Mouse (Mus musculus) c-Kit-positive CD71-positive TER-119-negative erythroid progenitor cells, embryonic 14.5 days (primary cell): ENCODE data around the gene Pik3ca.

Source experiments
- DNase-seq: peaks from one replicate; pipeline ENCODE4 v3.0.0-alpha.2; 2013; ENCODE audit warnings: low read depth

Pik3ca gene

DNA sequence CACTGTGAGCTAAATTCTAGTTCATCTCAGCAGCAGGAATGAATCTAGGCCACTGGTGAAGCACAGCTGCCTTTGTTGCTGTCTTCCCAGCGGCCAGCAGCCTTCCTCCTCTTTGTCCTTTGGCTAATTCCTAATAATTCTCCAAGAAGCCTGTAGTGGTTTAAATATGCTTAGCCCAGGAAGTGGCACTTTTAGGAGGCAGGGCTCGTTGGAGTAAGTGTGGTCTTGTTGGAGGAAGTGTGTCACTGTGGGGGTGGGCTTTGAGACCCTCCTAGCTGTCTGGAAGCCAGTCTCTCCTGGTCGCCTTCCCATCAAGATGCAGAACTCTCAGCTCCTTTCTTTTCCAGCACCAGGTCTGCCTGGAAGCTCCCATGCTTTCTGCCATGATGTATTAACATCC lies 108.4 kb downstream of the Pik3ca start:
- DNase-seq = no peak

DNA sequence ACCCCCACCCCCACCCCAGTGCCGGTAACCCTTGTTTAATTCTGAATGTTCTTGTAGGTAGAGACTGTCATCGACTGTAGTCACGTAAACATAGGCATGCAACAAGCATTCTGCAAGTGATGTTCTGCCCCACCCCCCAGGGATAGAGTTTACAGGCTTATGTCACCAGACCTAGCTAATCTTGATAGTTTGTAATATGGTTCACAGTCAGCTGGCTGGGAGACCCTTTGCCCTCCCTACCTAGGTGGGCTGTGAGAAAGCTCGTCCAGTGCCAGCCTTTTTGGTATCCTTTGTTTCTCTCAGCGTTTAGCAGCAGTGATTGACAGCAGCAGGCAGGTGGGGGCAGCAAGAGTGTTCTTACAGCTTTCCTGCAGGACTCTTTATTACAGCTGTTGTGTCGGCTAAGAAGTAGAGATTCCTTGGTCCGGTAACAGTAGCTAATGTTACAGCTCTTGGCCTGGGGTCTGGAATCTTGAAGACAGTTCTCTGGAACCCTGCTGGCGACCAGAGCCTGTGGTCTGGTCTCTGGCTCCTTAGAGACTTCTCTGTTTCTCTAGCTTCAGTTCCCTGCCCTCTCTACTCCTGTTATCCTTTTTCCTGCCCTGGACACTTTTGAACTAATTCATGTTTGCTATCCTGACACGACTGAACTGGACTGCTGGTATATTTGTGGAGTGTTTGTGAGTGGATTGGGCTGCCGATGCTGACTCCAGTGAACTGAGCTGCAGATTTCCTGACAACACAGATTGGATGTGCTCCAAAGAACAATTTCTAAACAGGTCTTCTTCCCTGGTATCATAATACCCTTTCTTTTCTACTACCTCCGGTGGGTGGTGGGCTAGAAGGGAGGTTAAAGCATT lies 109.1 kb downstream of the Pik3ca start:
- DNase-seq = no peak

DNA sequence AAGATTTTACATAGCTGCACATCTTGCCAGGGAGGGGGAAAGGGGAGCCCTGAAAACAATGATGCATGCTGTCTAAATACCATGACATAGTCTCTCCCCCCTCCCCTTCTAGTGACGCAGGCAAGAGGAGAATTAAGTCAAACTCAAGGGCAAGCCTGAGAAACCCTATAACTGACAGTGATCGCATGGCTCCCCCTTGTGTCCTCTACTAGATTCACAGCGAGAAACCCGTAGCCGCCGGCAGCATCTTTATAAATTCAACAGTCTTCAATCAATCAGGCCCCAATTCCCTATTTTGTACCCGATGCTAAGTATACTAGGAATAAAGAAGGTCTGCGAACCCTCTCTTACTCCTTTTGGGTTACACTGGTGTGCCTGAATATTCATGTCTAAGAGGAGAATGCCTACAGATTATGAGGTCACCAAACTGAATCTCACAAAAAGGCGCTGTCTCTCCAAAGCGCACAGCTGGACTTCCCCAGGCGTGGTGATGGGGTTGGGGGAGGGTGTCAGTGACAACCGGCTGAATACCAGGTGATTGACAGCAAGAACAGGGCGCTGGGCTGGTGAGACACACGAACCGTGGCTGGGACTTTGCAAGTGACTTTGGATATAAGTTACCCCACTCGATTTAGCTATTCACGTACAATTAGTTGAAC lies 111.3 kb downstream of the Pik3ca start:
- DNase-seq = peak; percentile 71

DNA sequence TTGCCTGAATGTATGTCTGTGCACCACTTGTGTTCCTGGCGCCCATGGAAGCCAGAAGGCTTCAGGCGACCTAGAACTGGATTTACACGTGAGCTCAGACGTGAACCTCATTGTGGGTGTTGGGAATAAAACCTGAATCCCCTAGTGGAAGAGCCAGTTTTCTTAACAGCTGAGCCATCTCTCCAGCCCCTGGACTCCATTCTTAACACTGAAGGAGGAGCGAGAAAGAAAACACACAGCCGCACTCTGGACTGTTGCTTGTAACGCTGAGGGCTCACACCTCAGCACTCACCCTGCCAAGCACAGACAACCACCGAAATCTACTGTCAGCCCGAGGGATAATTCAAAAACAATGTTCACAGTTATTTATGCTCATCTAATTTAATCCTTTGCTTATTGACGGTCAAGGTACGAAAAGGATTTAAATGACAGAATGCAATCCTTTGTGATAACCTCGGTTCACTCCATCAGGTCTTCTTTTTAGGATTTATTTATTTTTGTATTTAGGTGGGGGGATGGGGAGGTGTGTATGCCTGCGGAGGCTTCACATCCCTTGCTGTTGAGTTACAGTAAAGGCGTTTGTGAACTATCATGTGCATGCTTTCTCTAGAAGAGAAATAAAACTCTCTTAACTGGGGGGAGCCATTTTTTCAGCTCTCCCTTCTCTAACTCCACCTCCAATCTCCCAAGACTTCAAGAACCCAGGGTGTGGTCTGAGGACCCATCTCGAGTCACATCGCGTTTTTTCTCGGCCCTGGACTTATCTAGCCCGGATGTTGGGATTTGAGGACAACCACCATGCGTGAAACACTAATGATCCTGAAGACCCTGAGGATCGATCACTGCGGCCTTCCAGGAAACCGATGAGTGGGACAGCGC lies 112.3 kb downstream of the Pik3ca start, which contains the start of gene Zfp639:
Zfp639 (plus strand) TSS at position 764 of the 879 bp plus-strand sequence.
- peak; percentile 14 for DNase-seq

DNA sequence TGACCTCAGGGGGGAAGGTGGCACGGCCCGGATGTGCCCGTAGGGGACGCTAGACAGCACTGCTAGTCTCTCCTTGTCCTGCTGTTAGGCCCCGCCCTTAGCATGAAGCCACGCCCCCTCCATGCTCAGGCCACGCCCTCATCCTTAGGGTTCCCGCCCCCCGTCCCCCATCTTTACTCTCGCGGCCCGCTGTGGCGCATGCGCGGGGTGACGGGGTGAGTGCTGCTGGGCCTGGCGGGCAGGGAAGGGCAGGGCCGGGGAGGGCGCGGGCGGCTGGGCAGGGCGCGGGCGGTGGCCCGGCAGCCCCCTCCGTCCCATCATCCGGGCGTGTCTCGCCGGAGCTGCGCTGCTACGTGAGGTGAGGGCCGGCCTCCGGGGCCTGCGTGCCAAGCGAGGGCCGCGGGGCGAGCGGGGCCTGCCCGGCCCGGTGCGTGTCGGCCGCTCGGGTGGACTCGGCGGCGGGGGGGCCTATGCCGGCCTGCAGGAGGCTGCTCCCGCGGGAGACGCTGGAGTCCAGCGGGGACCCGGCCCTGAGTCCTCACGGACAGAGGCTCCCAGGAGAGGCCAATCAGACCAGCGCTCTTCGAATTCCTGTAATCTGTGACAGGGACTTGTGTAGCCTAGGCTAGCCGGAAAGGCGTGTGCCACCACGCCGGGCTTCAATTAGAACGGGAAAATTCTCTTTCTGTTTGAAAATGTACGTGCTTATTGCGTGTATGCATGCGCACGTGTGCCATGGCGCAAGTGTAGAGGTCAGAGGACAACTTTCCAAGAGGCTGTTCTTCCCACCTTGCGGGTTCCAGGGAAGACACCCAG lies 113.1 kb downstream of the Pik3ca start:
- peak; percentile 90 for DNase-seq

DNA sequence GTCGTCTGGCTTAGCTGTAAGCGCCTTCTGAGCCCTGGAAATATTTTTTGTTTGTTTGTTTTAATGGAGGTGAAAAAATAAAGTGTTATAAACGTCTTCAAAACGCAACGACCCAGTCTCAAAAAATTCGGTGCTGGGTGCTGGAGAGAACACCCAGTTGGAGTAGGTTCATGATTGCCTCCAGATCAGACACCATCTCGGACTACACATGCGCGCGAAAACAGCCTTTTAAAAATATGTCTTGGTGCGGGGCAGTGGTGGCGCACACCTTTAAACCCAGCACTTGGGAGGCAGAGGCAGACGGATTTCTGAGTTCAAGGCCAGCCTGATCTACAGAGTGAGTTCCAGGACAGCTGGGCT lies 113.7 kb downstream of the Pik3ca start:
- DNase-seq = peak; percentile 42

DNA sequence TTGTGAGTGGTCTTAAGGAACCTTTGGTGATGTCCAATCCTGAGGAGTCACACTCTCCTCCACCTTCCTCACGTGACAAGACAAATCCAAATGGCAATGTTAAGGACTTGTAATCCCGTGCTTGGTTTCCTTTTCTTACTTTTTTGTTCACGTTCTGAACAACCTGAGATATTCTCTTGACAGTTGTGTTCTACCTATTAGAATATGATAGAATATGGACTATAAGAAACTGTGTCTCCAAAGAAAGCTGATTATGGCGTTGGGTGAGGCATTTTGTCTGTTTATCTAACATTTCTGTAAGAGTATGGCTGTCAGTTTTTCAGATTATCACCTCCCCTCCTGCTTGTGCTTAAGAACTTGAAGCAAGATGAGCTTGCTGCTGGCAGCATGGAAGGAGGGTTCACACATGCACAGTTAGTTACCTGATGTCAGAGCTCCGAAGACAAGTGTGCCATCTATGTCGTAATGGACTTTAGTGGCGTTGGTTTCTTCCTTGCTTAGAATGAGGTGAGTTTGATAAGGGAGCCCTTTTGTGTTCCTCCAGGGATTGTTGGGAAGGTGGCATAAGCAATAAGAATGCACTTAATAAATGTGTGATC lies 115.3 kb downstream of the Pik3ca start:
- peak; percentile 50 for DNase-seq

DNA sequence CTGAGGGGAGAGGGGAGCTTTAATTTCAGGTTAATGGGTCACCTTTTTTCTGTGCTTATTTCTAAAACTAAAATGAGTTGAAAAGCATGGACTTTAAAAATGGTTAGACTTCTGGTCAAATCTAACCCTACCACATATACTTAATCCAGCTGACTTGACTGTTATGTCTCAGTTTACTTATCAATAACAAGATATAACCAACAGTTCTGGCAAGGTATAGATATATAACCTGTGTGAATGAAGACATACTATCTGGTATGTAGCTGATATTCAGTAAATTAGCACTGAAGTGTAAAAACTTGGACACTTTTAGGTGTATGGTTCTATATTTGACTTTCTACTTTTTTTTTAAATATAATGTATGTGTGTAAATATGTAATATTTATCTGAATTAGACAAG lies 116.1 kb downstream of the Pik3ca start:
- peak; percentile 27 for DNase-seq
